Mouse (Mus musculus) ES-Bruce4 (cell line): ENCODE results near the gene Adal. TPM values are rescaled to one million over a fixed set of nuclear protein-coding genes. Genes with fewer than 3 reads are reported as not detected.

ENCODE experiments used
- H3K27ac ChIP-seq: 2 replicates; pipeline ENCODE4 v1.5.1; 2012; ENCODE audit warnings: low read length, inconsistent platforms; ENCODE audit not compliant: insufficient read depth
- H3K27me3 ChIP-seq: 2 replicates; pipeline ENCODE4 v1.6.1; 2012; ENCODE audit warnings: mild to moderate bottlenecking, low read length, inconsistent platforms; ENCODE audit not compliant: control insufficient read depth, poor library complexity, insufficient read depth, severe bottlenecking
- H3K36me3 ChIP-seq: 2 replicates; pipeline ENCODE4 v1.6.1; 2012; ENCODE audit warnings: inconsistent platforms, mild to moderate bottlenecking, low read length, moderate library complexity; ENCODE audit not compliant: control insufficient read depth, poor library complexity, insufficient read depth, severe bottlenecking
- H3K4me1 ChIP-seq: one replicate; pipeline ENCODE4 v1.8.1; 2011; ENCODE audit warnings: low read length; ENCODE audit not compliant: control insufficient read depth, insufficient read depth
- H3K4me3 ChIP-seq: 2 replicates; pipeline ENCODE4 v1.5.1; 2011; ENCODE audit warnings: low read depth, mild to moderate bottlenecking, low read length
- H3K9ac ChIP-seq: 2 replicates; pipeline ENCODE4 v1.6.1; 2012; ENCODE audit warnings: low read depth, mild to moderate bottlenecking, inconsistent platforms; ENCODE audit not compliant: poor library complexity, severe bottlenecking
- H3K9me3 ChIP-seq: replicated peaks from 2 replicates; pipeline ENCODE4 v1.6.1; 2012; ENCODE audit warnings: mild to moderate bottlenecking, low read length, inconsistent platforms; ENCODE audit not compliant: control insufficient read depth, poor library complexity, insufficient read depth, severe bottlenecking
- CTCF ChIP-seq: IDR thresholded peaks from one replicate; pipeline ENCODE4 v1.8.1; 2011; ENCODE audit warnings: low read depth, low read length
- EP300 ChIP-seq: IDR thresholded peaks from 2 replicates; pipeline ENCODE4 v1.6.1; 2011; ENCODE audit warnings: low read depth, low read length; ENCODE audit not compliant: insufficient read depth
- POLR2A ChIP-seq: IDR thresholded peaks from one replicate; pipeline ENCODE4 v1.8.1; 2011; ENCODE audit warnings: low read length; ENCODE audit not compliant: insufficient read depth
- polyA plus RNA-seq: library from polyadenylated mRNA; stranded (reverse); fragments of >200 nt; gene quantifications from 2 replicates; pipeline ENCODE4 v1.2.4, GENCODE M21; 2011; ENCODE audit warnings: low read depth; ENCODE audit not compliant: missing spikeins, insufficient read depth, insufficient read length

Adal gene
- polyA plus RNA-seq, 1 experiment: 11.1 TPM

DNA sequence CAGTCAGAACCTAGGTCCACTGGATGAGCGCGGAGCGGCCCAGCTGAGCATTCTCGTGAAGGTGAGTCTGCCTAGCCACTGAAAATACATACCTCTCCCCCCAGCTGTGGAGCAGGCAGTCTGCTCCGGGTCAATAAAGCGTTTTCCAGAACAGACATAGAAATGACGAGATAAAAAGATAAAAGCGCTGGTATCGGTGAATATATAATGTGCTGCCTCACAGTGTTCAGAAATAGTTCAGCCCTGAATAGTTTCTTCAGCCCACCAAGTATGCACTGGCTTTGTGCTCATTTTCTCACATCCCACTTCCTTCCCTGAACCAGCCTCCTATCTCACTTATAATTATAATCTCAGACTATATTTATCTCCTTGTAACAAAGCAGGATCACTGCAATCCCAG, 55.2 kb downstream of the Adal start:
- no peaks in the 10 kb centered on the region for H3K4me1 ChIP-seq
- no peak overlapping the region for H3K4me3 ChIP-seq
- TF ChIP-seq CTCF (no peak), POLR2A (no peak), EP300 (no peak)
- no peak overlapping the region for H3K27ac ChIP-seq
- H3K27me3 ChIP-seq: no peaks in the 10 kb centered on the region
- H3K36me3 ChIP-seq: peaks cover 73% of the 10 kb centered on the region
- H3K9me3 ChIP-seq: no peaks in the 10 kb centered on the region
- no peak overlapping the region for H3K9ac ChIP-seq

DNA sequence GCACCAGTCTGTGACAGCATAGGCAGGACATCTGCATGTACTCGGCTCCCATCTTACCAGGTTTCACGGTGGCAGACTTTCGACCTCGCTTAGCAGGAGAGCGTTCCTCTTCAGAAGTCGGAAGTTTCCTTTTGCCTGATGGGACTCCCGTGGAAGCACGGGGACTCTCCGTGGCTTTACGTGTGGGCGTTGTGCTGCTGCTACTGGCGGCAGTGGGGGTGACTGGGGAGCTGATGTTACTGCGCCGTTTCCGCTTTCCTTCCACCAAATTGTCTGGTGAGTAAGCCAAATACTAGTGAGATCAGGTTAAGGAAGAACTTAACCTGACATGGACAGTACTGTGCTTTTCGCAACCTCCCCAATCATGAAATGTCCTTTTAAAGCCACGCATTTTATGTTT, 64.0 kb downstream of the Adal start:
- TF ChIP-seq POLR2A: no peak
- TF ChIP-seq EP300: no peak
- no peak for TF ChIP-seq CTCF
- peaks cover 39% of the 10 kb centered on the region for H3K36me3 ChIP-seq

More for the DNA sequence above, 64.0 kb downstream of the Adal start:
- no peaks in the 10 kb centered on the region for H3K4me1 ChIP-seq
- no peak overlapping the region for H3K4me3 ChIP-seq
- H3K9ac ChIP-seq: no peak overlapping the region
- no peaks in the 10 kb centered on the region for H3K9me3 ChIP-seq
- no peaks in the 10 kb centered on the region for H3K27me3 ChIP-seq
- no peak overlapping the region for H3K27ac ChIP-seq

Other genes with a start within 250 kb of the Adal start
- 29.5 and 30.6 TPM in 2 replicates for gene Ubr1, start 169.7 kb upstream of the Adal start, polyA plus RNA-seq
- gene Tmem62, start 163.4 kb upstream of the Adal start, polyA plus RNA-seq: 4.0 and 9.5 TPM in 2 replicates
- gene Ccndbp1, start 132.0 kb upstream of the Adal start, polyA plus RNA-seq: 30.9 and 33.9 TPM in 2 replicates
- gene Epb42, start 103.4 kb upstream of the Adal start, polyA plus RNA-seq: not detected in 2 replicates
- gene Tgm5, start 54.6 kb upstream of the Adal start, polyA plus RNA-seq: not detected in 2 replicates
- not detected in 2 replicates for gene Tgm7, start 30.6 kb upstream of the Adal start, polyA plus RNA-seq
- 3.1 and 3.3 TPM in 2 replicates for gene Lcmt2, start 225 bp downstream of the Adal start, polyA plus RNA-seq
- 42.5 and 52.4 TPM in 2 replicates for gene Tubgcp4, start 30.2 kb downstream of the Adal start, polyA plus RNA-seq
- gene Zscan29, start 30.7 kb downstream of the Adal start, polyA plus RNA-seq: 6.1 and 6.4 TPM in 2 replicates
- 76.2 and 101 TPM in 2 replicates for gene Trp53bp1, start 131.0 kb downstream of the Adal start, polyA plus RNA-seq
- 5.3 and 9.2 TPM in 2 replicates for gene Map1a, start 149.2 kb downstream of the Adal start, polyA plus RNA-seq
- 14.9 TPM in 2 replicates for gene Ppip5k1, start 215.0 kb downstream of the Adal start, polyA plus RNA-seq
- gene Ckmt1, start 217.3 kb downstream of the Adal start, polyA plus RNA-seq: 23.2 and 28.4 TPM in 2 replicates
- not detected in 2 replicates for gene Strc, start 246.7 kb downstream of the Adal start, polyA plus RNA-seq